Mouse (Mus musculus): ENCODE data around the gene Dvl1. TPM values are rescaled to one million over a fixed set of nuclear protein-coding genes. Genes with fewer than 3 reads are reported as not detected.

Dvl1 gene
- polyA plus RNA-seq, 1 experiment: 135 TPM

GRCm38 (mm10) chr4:155907003-155907402 lies 59.8 kb downstream of the Dvl1 start:
- H3K4me3 ChIP-seq (ENCODE audit: control insufficient read depth, low read depth, low read length): no peak overlapping the region
- no peaks in the 10 kb centered on the region for H3K4me1 ChIP-seq (ENCODE audit: control insufficient read depth, insufficient read depth, low read length)
- no peak for TF ChIP-seq POLR2A (IDR thresholded peaks at IDR 0.05; ENCODE audit: control insufficient read depth, low read depth, low read length)
- no peak for TF ChIP-seq CTCF (IDR thresholded peaks at IDR 0.05; ENCODE audit: control insufficient read depth, insufficient read depth, insufficient replicate concordance, low read depth, low read length)
- H3K27ac ChIP-seq (ENCODE audit: control insufficient read depth, insufficient read depth, low read depth, low read length): no peak overlapping the region
- no peaks in the 10 kb centered on the region for H3K36me3 ChIP-seq (ENCODE audit: control insufficient read depth, insufficient read depth, low read length)
- no peaks in the 10 kb centered on the region for H3K27me3 ChIP-seq (ENCODE audit: control insufficient read depth, insufficient read depth, low read length)

- no peaks in the 10 kb centered on the region for H3K27me3 ChIP-seq (ENCODE audit: control insufficient read depth, insufficient read depth, low read length)
- H3K27ac ChIP-seq (ENCODE audit: control insufficient read depth, insufficient read depth, low read depth, low read length): no peak overlapping the region
- H3K36me3 ChIP-seq (ENCODE audit: control insufficient read depth, insufficient read depth, low read length): no peaks in the 10 kb centered on the region
- no peak overlapping the region for H3K4me3 ChIP-seq (ENCODE audit: control insufficient read depth, low read depth, low read length)
- TF ChIP-seq CTCF (IDR thresholded peaks at IDR 0.05; ENCODE audit: control insufficient read depth, insufficient read depth, insufficient replicate concordance, low read depth, low read length): no peak
- no peak for TF ChIP-seq POLR2A (IDR thresholded peaks at IDR 0.05; ENCODE audit: control insufficient read depth, low read depth, low read length)
- H3K4me1 ChIP-seq (ENCODE audit: control insufficient read depth, insufficient read depth, low read length): no peaks in the 10 kb centered on the region
These were observed 61.1 kb downstream of the Dvl1 start for GRCm38 (mm10) chr4:155908281-155908680.

GRCm38 (mm10) chr4:155908751-155909150 lies 61.5 kb downstream of the Dvl1 start:
- H3K36me3 ChIP-seq (ENCODE audit: control insufficient read depth, insufficient read depth, low read length): no peaks in the 10 kb centered on the region
- TF ChIP-seq CTCF (IDR thresholded peaks at IDR 0.05; ENCODE audit: control insufficient read depth, insufficient read depth, insufficient replicate concordance, low read depth, low read length): no peak
- TF ChIP-seq POLR2A (IDR thresholded peaks at IDR 0.05; ENCODE audit: control insufficient read depth, low read depth, low read length): no peak
- H3K4me3 ChIP-seq (ENCODE audit: control insufficient read depth, low read depth, low read length): no peak overlapping the region
- no peaks in the 10 kb centered on the region for H3K27me3 ChIP-seq (ENCODE audit: control insufficient read depth, insufficient read depth, low read length)
- H3K27ac ChIP-seq (ENCODE audit: control insufficient read depth, insufficient read depth, low read depth, low read length): no peak overlapping the region
- H3K4me1 ChIP-seq (ENCODE audit: control insufficient read depth, insufficient read depth, low read length): no peaks in the 10 kb centered on the region

Other genes with a start within 250 kb of the Dvl1 start
- gene Slc35e2, start 246.0 kb upstream of the Dvl1 start, polyA plus RNA-seq (2012; rRNA removed): 3.2 and 3.5 TPM in 2 replicates
- 23.6 and 29.9 TPM in 2 replicates for gene Cdk11b, start 222.5 kb upstream of the Dvl1 start, polyA plus RNA-seq (2012; rRNA removed)
- not detected in 2 replicates for gene Gm10563, start 202.0 kb upstream of the Dvl1 start, polyA plus RNA-seq (2012; rRNA removed)
- gene Mmp23, start 194.0 kb upstream of the Dvl1 start, polyA plus RNA-seq (2012; rRNA removed): 3.7 and 5.9 TPM in 2 replicates
- gene Mib2, start 178.2 kb upstream of the Dvl1 start, polyA plus RNA-seq (2012; rRNA removed): 39.3 and 40.6 TPM in 2 replicates
- gene Fndc10, start 153.1 kb upstream of the Dvl1 start, polyA plus RNA-seq (2012; rRNA removed): 2.7 and 3.3 TPM in 2 replicates
- 34.6 and 37.4 TPM in 2 replicates for gene Ssu72, start 142.6 kb upstream of the Dvl1 start, polyA plus RNA-seq (2012; rRNA removed)
- gene Tmem240, start 112.6 kb upstream of the Dvl1 start, polyA plus RNA-seq (2012; rRNA removed): 1.5 and 1.8 TPM in 2 replicates
- 18.7 and 23.4 TPM in 2 replicates for gene Atad3a, start 86.3 kb upstream of the Dvl1 start, polyA plus RNA-seq (2012; rRNA removed)
- 5.5 and 5.6 TPM in 2 replicates for gene Vwa1, start 72.7 kb upstream of the Dvl1 start, polyA plus RNA-seq (2012; rRNA removed)
- gene Tmem88b, start 61.5 kb upstream of the Dvl1 start, polyA plus RNA-seq (2012; rRNA removed): 1.0 TPM in 2 replicates
- 0.08 and 0.27 TPM in 2 replicates for gene Ankrd65, start 57.0 kb upstream of the Dvl1 start, polyA plus RNA-seq (2012; rRNA removed)
- gene Mrpl20, start 44.5 kb upstream of the Dvl1 start, polyA plus RNA-seq (2012; rRNA removed): 134 and 144 TPM in 2 replicates
- gene Ccnl2, start 34.9 kb upstream of the Dvl1 start, polyA plus RNA-seq (2012; rRNA removed): 35.4 and 38.4 TPM in 2 replicates
- 108 and 116 TPM in 2 replicates for gene Aurkaip1, start 16.1 kb upstream of the Dvl1 start, polyA plus RNA-seq (2012; rRNA removed)
- 114 and 149 TPM in 2 replicates for gene Mxra8, start 7.7 kb upstream of the Dvl1 start, polyA plus RNA-seq (2012; rRNA removed)
- gene Tas1r3, start 16.0 kb downstream of the Dvl1 start, polyA plus RNA-seq (2012; rRNA removed): 1.9 and 2.3 TPM in 2 replicates
- gene Cptp, start 22.0 kb downstream of the Dvl1 start, polyA plus RNA-seq (2012; rRNA removed): 223 and 230 TPM in 2 replicates
- gene Ints11, start 22.1 kb downstream of the Dvl1 start, polyA plus RNA-seq (2012; rRNA removed): 19.9 and 21.7 TPM in 2 replicates
- gene Pusl1, start 44.4 kb downstream of the Dvl1 start, polyA plus RNA-seq (2012; rRNA removed): 20.3 and 23.5 TPM in 2 replicates
- gene Acap3, start 44.4 kb downstream of the Dvl1 start, polyA plus RNA-seq (2012; rRNA removed): 9.0 and 11.3 TPM in 2 replicates
- gene Ube2j2, start 96.4 kb downstream of the Dvl1 start, polyA plus RNA-seq (2012; rRNA removed): 80.7 and 95.4 TPM in 2 replicates
- 30.7 and 31.6 TPM in 2 replicates for gene C1qtnf12, start 114.9 kb downstream of the Dvl1 start, polyA plus RNA-seq (2012; rRNA removed)
- 2.4 and 2.5 TPM in 2 replicates for gene B3galt6, start 145.2 kb downstream of the Dvl1 start, polyA plus RNA-seq (2012; rRNA removed)
- gene Sdf4, start 145.5 kb downstream of the Dvl1 start, polyA plus RNA-seq (2012; rRNA removed): 47.6 and 50.5 TPM in 2 replicates
- 2.8 and 3.4 TPM in 2 replicates for gene Tnfrsf4, start 166.4 kb downstream of the Dvl1 start, polyA plus RNA-seq (2012; rRNA removed)
- not detected in 2 replicates for gene Tnfrsf18, start 178.8 kb downstream of the Dvl1 start, polyA plus RNA-seq (2012; rRNA removed)
- gene Ttll10, start 212.0 kb downstream of the Dvl1 start, polyA plus RNA-seq (2012; rRNA removed): 641 and 673 TPM in 2 replicates

Data from testis, adult 2 months (tissue).